Mouse (Mus musculus) cerebellum, adult 2 months (tissue): ENCODE results near the gene Slc8b1.

Experiments used
- CTCF ChIP-seq: fragments of 200-500 bp; IDR thresholded peaks from 2 replicates; pipeline ENCODE4 v1.5.1; 2011; ENCODE audit warnings: low read depth, mild to moderate bottlenecking, control low read depth, low read length, moderate library complexity, borderline replicate concordance; ENCODE audit not compliant: insufficient read depth
- POLR2A ChIP-seq: fragments of 200-500 bp; IDR thresholded peaks from 2 replicates; pipeline ENCODE4 v1.6.1; 2011; ENCODE audit warnings: low read length, control low read depth, borderline replicate concordance; ENCODE audit not compliant: insufficient read depth

DNA sequence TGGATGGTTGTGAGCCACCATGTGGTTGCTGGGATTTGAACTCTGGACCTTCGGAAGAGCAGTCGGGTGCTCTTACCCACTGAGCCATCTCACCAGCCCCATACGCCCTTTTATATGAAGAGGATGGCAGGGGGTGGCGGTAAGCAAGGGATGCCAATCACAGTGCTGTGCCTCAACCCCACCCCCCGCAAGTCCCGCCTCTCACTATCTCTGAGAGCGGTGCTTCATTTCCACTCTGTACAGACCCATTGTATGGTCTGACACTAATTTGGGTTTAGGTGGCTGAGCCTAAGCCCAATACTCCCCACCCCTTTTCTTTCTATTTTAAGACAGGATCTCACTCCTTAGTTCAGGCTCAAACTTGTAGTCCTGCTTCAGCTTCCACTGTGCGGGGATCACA is 35.1 kb upstream of the Slc8b1 start:
- TF ChIP-seq CTCF (no peak), POLR2A (no peak)
